Mouse (Mus musculus): ENCODE results near the gene Chaf1a.
A peak's percentile ranks its signal among the peaks of the same experiment; 100 is the strongest.
"Not testable (repeated sequence)": the region's sequence is repeated elsewhere in the genome, so short reads cannot be mapped to it uniquely, and the experiment has no call there.

Gene Chaf1a

GRCm38 (mm10) chr17:56092794-56093193 lies 52.6 kb downstream of the Chaf1a start:
- no peak for DNase-seq (ENCODE audit: low spot score)

GRCm38 (mm10) chr17:56096883-56097282 lies 56.6 kb downstream of the Chaf1a start:
- no peak for DNase-seq (ENCODE audit: low spot score)

- DNase-seq (ENCODE audit: low spot score) = no peak
Measured at GRCm38 (mm10) chr17:56098180-56098579, 57.9 kb downstream of the Chaf1a start.

GRCm38 (mm10) chr17:56098711-56099572 lies 58.7 kb downstream of the Chaf1a start:
- DNase-seq (ENCODE audit: low spot score) = no peak

- no peak for DNase-seq (ENCODE audit: low spot score)
Measured at GRCm38 (mm10) chr17:56100811-56101210, 60.6 kb downstream of the Chaf1a start.

GRCm38 (mm10) chr17:56102158-56102557 lies 61.9 kb downstream of the Chaf1a start:
- DNase-seq (ENCODE audit: low spot score) = no peak

- no peak for DNase-seq (ENCODE audit: low spot score)
Measured at GRCm38 (mm10) chr17:56102927-56103326, 62.7 kb downstream of the Chaf1a start.

GRCm38 (mm10) chr17:56103465-56104285 lies 63.4 kb downstream of the Chaf1a start:
- no peak for DNase-seq (ENCODE audit: low spot score)

GRCm38 (mm10) chr17:56104821-56105220 lies 64.6 kb downstream of the Chaf1a start:
- DNase-seq (ENCODE audit: low spot score) = not testable (repeated sequence)

GRCm38 (mm10) chr17:56106436-56106835 lies 66.2 kb downstream of the Chaf1a start:
- DNase-seq (ENCODE audit: low spot score) = not testable (repeated sequence)

GRCm38 (mm10) chr17:56106981-56107380 lies 66.7 kb downstream of the Chaf1a start:
- no peak for DNase-seq (ENCODE audit: low spot score)

- no peak for DNase-seq (ENCODE audit: low spot score)
Measured at GRCm38 (mm10) chr17:56107736-56108135, 67.5 kb downstream of the Chaf1a start.

GRCm38 (mm10) chr17:56108334-56109044 lies 68.2 kb downstream of the Chaf1a start:
- DNase-seq (ENCODE audit: low spot score) = peak; percentile 83

GRCm38 (mm10) chr17:56109219-56110051 lies 69.2 kb downstream of the Chaf1a start, which contains the start of gene Plin4:
Plin4 (minus strand) TSS chr17:56109803.
- no peak for DNase-seq (ENCODE audit: low spot score)

GRCm38 (mm10) chr17:56110571-56110970 lies 70.3 kb downstream of the Chaf1a start:
- DNase-seq (ENCODE audit: low spot score) = no peak

- DNase-seq (ENCODE audit: low spot score) = no peak
Measured at GRCm38 (mm10) chr17:56111021-56111420, 70.8 kb downstream of the Chaf1a start.

GRCm38 (mm10) chr17:56111864-56112263 lies 71.6 kb downstream of the Chaf1a start:
- DNase-seq (ENCODE audit: low spot score) = peak; percentile 77

- no peak for DNase-seq (ENCODE audit: low spot score)
Measured at GRCm38 (mm10) chr17:56112743-56113142, 72.5 kb downstream of the Chaf1a start.

GRCm38 (mm10) chr17:56116193-56116592 lies 76.0 kb downstream of the Chaf1a start:
- DNase-seq (ENCODE audit: low spot score) = no peak

- DNase-seq (ENCODE audit: low spot score) = peak; percentile 52
Measured at GRCm38 (mm10) chr17:56117251-56117710, 77.0 kb downstream of the Chaf1a start, which contains the start of gene Plin5. Plin5 (minus strand) TSS chr17:56117596.

GRCm38 (mm10) chr17:56119431-56119830 lies 79.2 kb downstream of the Chaf1a start:
- no peak for DNase-seq (ENCODE audit: low spot score)

All from layer of hippocampus, adult 11-12 months (tissue).